Mouse (Mus musculus): ENCODE data around the gene Art3. TPM values are rescaled to one million over a fixed set of nuclear protein-coding genes. Genes with fewer than 3 reads are reported as not detected.

Gene Art3
- total RNA-seq, 1 experiment, result 0.71 TPM

- in situ Hi-C loops (cut with MboI; ENCODE audit: low sequenced_read_pairs in 2 of 2, unreplicated experiment in 2 of 2), result no loop called here
- DNase-seq (ENCODE audit: low read depth, low spot score), result peak; percentile 20
- Histone ChIP-seq H3K9me3 (ENCODE audit: control insufficient read depth, insufficient read depth, low read depth, low read length) (no peaks in the 10 kb centered on the region), H3K4me3 (ENCODE audit: insufficient read depth in 1 of 2, low read depth in 1 of 2, low read length in 2 of 2, poor library complexity in 1 of 2, severe bottlenecking in 1 of 2) (peak overlapping the region; percentile 83 to 98), H3K27ac (ENCODE audit: insufficient read depth, low read depth, low read length, poor library complexity, severe bottlenecking) (peak overlapping the region; percentile 81), H3K36me3 (ENCODE audit: control insufficient read depth, insufficient read depth, low read length, poor library complexity, severe bottlenecking) (peaks cover 7% of the 10 kb centered on the region), H3K4me1 (ENCODE audit: control insufficient read depth in 2 of 2, insufficient read depth in 2 of 2, low read length in 2 of 2, poor library complexity in 1 of 2) (peaks cover 0 to 3% of the 10 kb centered on the region in 2 experiments; a peak in 2 of 4 replicates), H3K9ac (ENCODE audit: insufficient read depth, low read depth, low read length, poor library complexity, severe bottlenecking) (peak overlapping the region; percentile 97)
- TF ChIP-seq ZNF384 (IDR thresholded peaks at IDR 0.05; ENCODE audit: low read depth, low read length), result no peak
- TF ChIP-seq HCFC1 (IDR thresholded peaks at IDR 0.05; ENCODE audit: borderline replicate concordance, insufficient read depth, low read length), result no peak
- no peak for TF ChIP-seq CHD2 (IDR thresholded peaks at IDR 0.05; ENCODE audit: low read depth, low read length)
- no peak for TF ChIP-seq MAFK (IDR thresholded peaks at IDR 0.05; ENCODE audit: insufficient read depth, low read depth, low read length)
- no peak for TF ChIP-seq ZC3H11A (IDR thresholded peaks at IDR 0.05; ENCODE audit: borderline replicate concordance, low read depth, low read length)
Measured at GRCm38 (mm10) chr5:92434571-92434985, 103.0 kb downstream of the Art3 start.

GRCm38 (mm10) chr5:92435025-92435584, 103.5 kb downstream of the Art3 start, which contains the start of gene Nup54:
Nup54 (minus strand) TSS chr5:92435219.
- H3K9ac ChIP-seq (ENCODE audit: insufficient read depth, low read depth, low read length, poor library complexity, severe bottlenecking), result peak within 1 kb of the TSS; percentile 97
- peak within 1 kb of the TSS; percentile 81 for H3K27ac ChIP-seq (ENCODE audit: insufficient read depth, low read depth, low read length, poor library complexity, severe bottlenecking)
- H3K4me1 ChIP-seq (ENCODE audit: control insufficient read depth in 2 of 2, insufficient read depth in 2 of 2, low read length in 2 of 2, poor library complexity in 1 of 2), result peaks cover 0 to 3% of the 10 kb centered on the region in 2 experiments; a peak in 2 of 4 replicates
- H3K4me3 ChIP-seq (ENCODE audit: insufficient read depth in 1 of 2, low read depth in 1 of 2, low read length in 2 of 2, poor library complexity in 1 of 2, severe bottlenecking in 1 of 2), result peak within 1 kb of the TSS; percentile 83 to 98
- peak; percentile 90 for TF ChIP-seq HCFC1 (IDR thresholded peaks at IDR 0.05; ENCODE audit: borderline replicate concordance, insufficient read depth, low read length)
- TF ChIP-seq CHD2 (IDR thresholded peaks at IDR 0.05; ENCODE audit: low read depth, low read length), result no peak
- peaks cover 7% of the 10 kb centered on the region for H3K36me3 ChIP-seq (ENCODE audit: control insufficient read depth, insufficient read depth, low read length, poor library complexity, severe bottlenecking)
- in situ Hi-C loops (cut with MboI; ENCODE audit: low sequenced_read_pairs in 2 of 2, unreplicated experiment in 2 of 2), result no loop called here
- peak; percentile 95 for DNase-seq (ENCODE audit: low read depth, low spot score)
- H3K9me3 ChIP-seq (ENCODE audit: control insufficient read depth, insufficient read depth, low read depth, low read length), result no peaks in the 10 kb centered on the region

- no peaks in the 10 kb centered on the region for H3K36me3 ChIP-seq (ENCODE audit: control insufficient read depth, insufficient read depth, low read length, poor library complexity, severe bottlenecking)
- no peak overlapping the region for H3K27ac ChIP-seq (ENCODE audit: insufficient read depth, low read depth, low read length, poor library complexity, severe bottlenecking)
- in situ Hi-C loops (cut with MboI; ENCODE audit: low sequenced_read_pairs in 2 of 2, unreplicated experiment in 2 of 2), result no loop called here
- H3K4me1 ChIP-seq (ENCODE audit: control insufficient read depth in 2 of 2, insufficient read depth in 2 of 2, low read length in 2 of 2, poor library complexity in 1 of 2), result peaks cover 0 to 3% of the 10 kb centered on the region in 2 experiments; a peak in 1 of 4 replicates
- H3K4me3 ChIP-seq (ENCODE audit: insufficient read depth in 1 of 2, low read depth in 1 of 2, low read length in 2 of 2, poor library complexity in 1 of 2, severe bottlenecking in 1 of 2), result no peak overlapping the region
- no peaks in the 10 kb centered on the region for H3K9me3 ChIP-seq (ENCODE audit: control insufficient read depth, insufficient read depth, low read depth, low read length)
- no peak for TF ChIP-seq ZC3H11A (IDR thresholded peaks at IDR 0.05; ENCODE audit: borderline replicate concordance, low read depth, low read length)
- no peak overlapping the region for H3K9ac ChIP-seq (ENCODE audit: insufficient read depth, low read depth, low read length, poor library complexity, severe bottlenecking)
- DNase-seq (ENCODE audit: low read depth, low spot score), result no peak
Measured at GRCm38 (mm10) chr5:92438540-92438939, 106.9 kb downstream of the Art3 start.

GRCm38 (mm10) chr5:92441494-92441893, 109.9 kb downstream of the Art3 start:
- Histone ChIP-seq H3K27ac (ENCODE audit: insufficient read depth, low read depth, low read length, poor library complexity, severe bottlenecking) (no peak overlapping the region), H3K9ac (ENCODE audit: insufficient read depth, low read depth, low read length, poor library complexity, severe bottlenecking) (no peak overlapping the region), H3K9me3 (ENCODE audit: control insufficient read depth, insufficient read depth, low read depth, low read length) (no peaks in the 10 kb centered on the region), H3K4me3 (ENCODE audit: insufficient read depth in 1 of 2, low read depth in 1 of 2, low read length in 2 of 2, poor library complexity in 1 of 2, severe bottlenecking in 1 of 2) (no peak overlapping the region), H3K36me3 (ENCODE audit: control insufficient read depth, insufficient read depth, low read length, poor library complexity, severe bottlenecking) (peaks cover 8% of the 10 kb centered on the region), H3K4me1 (ENCODE audit: control insufficient read depth in 2 of 2, insufficient read depth in 2 of 2, low read length in 2 of 2, poor library complexity in 1 of 2) (peaks cover 0 to 2% of the 10 kb centered on the region in 2 experiments; a peak in 1 of 4 replicates)
- in situ Hi-C loops (cut with MboI; ENCODE audit: low sequenced_read_pairs in 2 of 2, unreplicated experiment in 2 of 2), result no loop called here
- TF ChIP-seq ZC3H11A (IDR thresholded peaks at IDR 0.05; ENCODE audit: borderline replicate concordance, low read depth, low read length), result no peak
- TF ChIP-seq HCFC1 (IDR thresholded peaks at IDR 0.05; ENCODE audit: borderline replicate concordance, insufficient read depth, low read length), result no peak
- no peak for TF ChIP-seq MAFK (IDR thresholded peaks at IDR 0.05; ENCODE audit: insufficient read depth, low read depth, low read length)
- TF ChIP-seq CHD2 (IDR thresholded peaks at IDR 0.05; ENCODE audit: low read depth, low read length), result no peak
- no peak for TF ChIP-seq ZNF384 (IDR thresholded peaks at IDR 0.05; ENCODE audit: low read depth, low read length)
- no peak for DNase-seq (ENCODE audit: low read depth, low spot score)

GRCm38 (mm10) chr5:92442914-92443313, 111.3 kb downstream of the Art3 start:
- Histone ChIP-seq H3K9ac (ENCODE audit: insufficient read depth, low read depth, low read length, poor library complexity, severe bottlenecking) (no peak overlapping the region), H3K9me3 (ENCODE audit: control insufficient read depth, insufficient read depth, low read depth, low read length) (no peaks in the 10 kb centered on the region), H3K4me3 (ENCODE audit: insufficient read depth in 1 of 2, low read depth in 1 of 2, low read length in 2 of 2, poor library complexity in 1 of 2, severe bottlenecking in 1 of 2) (no peak overlapping the region), H3K4me1 (ENCODE audit: control insufficient read depth in 2 of 2, insufficient read depth in 2 of 2, low read length in 2 of 2, poor library complexity in 1 of 2) (peaks cover 0 to under 1% of the 10 kb centered on the region in 2 experiments; a peak in 1 of 4 replicates), H3K36me3 (ENCODE audit: control insufficient read depth, insufficient read depth, low read length, poor library complexity, severe bottlenecking) (peaks cover 17% of the 10 kb centered on the region), H3K27ac (ENCODE audit: insufficient read depth, low read depth, low read length, poor library complexity, severe bottlenecking) (no peak overlapping the region)
- in situ Hi-C loops (cut with MboI; ENCODE audit: low sequenced_read_pairs in 2 of 2, unreplicated experiment in 2 of 2), result no loop called here
- TF ChIP-seq CHD2 (IDR thresholded peaks at IDR 0.05; ENCODE audit: low read depth, low read length) (no peak), ZNF384 (IDR thresholded peaks at IDR 0.05; ENCODE audit: low read depth, low read length) (no peak), HCFC1 (IDR thresholded peaks at IDR 0.05; ENCODE audit: borderline replicate concordance, insufficient read depth, low read length) (no peak), ZC3H11A (IDR thresholded peaks at IDR 0.05; ENCODE audit: borderline replicate concordance, low read depth, low read length) (no peak), MAFK (IDR thresholded peaks at IDR 0.05; ENCODE audit: insufficient read depth, low read depth, low read length) (no peak)
- DNase-seq (ENCODE audit: low read depth, low spot score), result no peak
